Mouse (Mus musculus) embryo, embryonic 10.5 days (tissue): ENCODE measurements around the gene Bcap29.
"Not testable (repeated sequence)": the region's sequence is repeated elsewhere in the genome, so short reads cannot be mapped to it uniquely, and the experiment has no call there.

ENCODE experiments used
- DNase-seq: peaks from one replicate; pipeline ENCODE4 v3.0.0-alpha.2; 2015; ENCODE audit warnings: low spot score

The Bcap29 gene

GRCm38 (mm10) chr12:31578691-31579476 is 55.6 kb downstream of the Bcap29 start:
- DNase-seq: no peak

GRCm38 (mm10) chr12:31574506-31574905 is 60.0 kb downstream of the Bcap29 start:
- DNase-seq: no peak

GRCm38 (mm10) chr12:31569784-31570183 is 64.7 kb downstream of the Bcap29 start:
- DNase-seq: no peak

- no peak for DNase-seq
These were observed 65.8 kb downstream of the Bcap29 start for GRCm38 (mm10) chr12:31568661-31569060.

GRCm38 (mm10) chr12:31567535-31567934 is 66.9 kb downstream of the Bcap29 start:
- DNase-seq: not testable (repeated sequence)

GRCm38 (mm10) chr12:31560712-31561111 is 73.7 kb downstream of the Bcap29 start:
- no peak for DNase-seq

GRCm38 (mm10) chr12:31560002-31560401 is 74.5 kb downstream of the Bcap29 start:
- no peak for DNase-seq

GRCm38 (mm10) chr12:31554371-31554770 is 80.1 kb downstream of the Bcap29 start:
- no peak for DNase-seq

GRCm38 (mm10) chr12:31551252-31551651 is 83.2 kb downstream of the Bcap29 start:
- DNase-seq: no peak

- no peak for DNase-seq
These were observed 88.4 kb downstream of the Bcap29 start for GRCm38 (mm10) chr12:31546061-31546460.

- DNase-seq: no peak
These were observed 89.2 kb downstream of the Bcap29 start for GRCm38 (mm10) chr12:31545219-31545618.

GRCm38 (mm10) chr12:31541541-31541940 is 92.9 kb downstream of the Bcap29 start:
- no peak for DNase-seq
